Comparison of ENCODE assay signal across 26 mouse cellular contexts in the genomic region with DNA sequence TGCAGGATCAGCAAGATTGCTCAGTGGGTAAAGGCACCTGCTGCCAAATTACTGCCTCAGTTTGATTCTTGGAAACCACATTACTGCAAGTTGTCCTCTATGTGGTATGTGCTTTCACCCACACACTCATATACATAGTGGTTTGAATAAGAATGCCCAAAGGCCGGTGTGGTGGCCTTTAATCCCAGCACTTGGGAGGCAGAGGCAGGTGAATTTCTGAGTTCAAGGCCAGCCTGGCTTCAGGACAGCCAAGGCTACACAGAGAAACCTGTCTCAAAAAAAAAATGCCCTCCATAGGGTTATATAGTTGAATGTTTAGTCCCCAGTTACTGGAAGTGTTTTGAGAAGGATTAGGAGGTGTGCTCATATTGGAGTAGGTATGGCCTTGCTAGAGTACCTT.
"Had no signal": no experiment of that assay in that cellular context is flagged by ENCODE, and none has a peak within 500 bp of the region (broad histone marks: within the 10 kb centered on the region; RNA-seq: fewer than 3 reads in every experiment).

No protein-coding gene starts in this region.

- H3K9ac ChIP-seq: embryonic facial prominence, embryonic 12.5 days; embryonic facial prominence, embryonic 13.5 days; embryonic facial prominence, embryonic 15.5 days; forebrain, embryonic 12.5 days; forebrain, embryonic 13.5 days; forebrain, embryonic 15.5 days; forebrain, postnatal 0 days had no signal

- H3K4me1 ChIP-seq: embryonic facial prominence, embryonic 10.5 days; embryonic facial prominence, embryonic 12.5 days; embryonic facial prominence, embryonic 13.5 days; embryonic facial prominence, embryonic 15.5 days; forebrain, embryonic 10.5 days; forebrain, embryonic 12.5 days; forebrain, embryonic 13.5 days; forebrain, embryonic 15.5 days; heart, embryonic 10.5 days had no signal

- H3K36me3 ChIP-seq: embryonic facial prominence, embryonic 10.5 days; embryonic facial prominence, embryonic 12.5 days; embryonic facial prominence, embryonic 13.5 days; embryonic facial prominence, embryonic 15.5 days; forebrain, embryonic 10.5 days; forebrain, embryonic 12.5 days; forebrain, embryonic 15.5 days; heart, embryonic 10.5 days had no signal

- H3K9me3 ChIP-seq: embryonic facial prominence, embryonic 10.5 days; embryonic facial prominence, embryonic 12.5 days; embryonic facial prominence, embryonic 13.5 days; embryonic facial prominence, embryonic 15.5 days; forebrain, embryonic 10.5 days; forebrain, embryonic 12.5 days; forebrain, embryonic 13.5 days; forebrain, embryonic 15.5 days; heart, embryonic 10.5 days had no signal

- H3K27ac ChIP-seq: embryonic facial prominence, embryonic 10.5 days; embryonic facial prominence, embryonic 12.5 days; embryonic facial prominence, embryonic 13.5 days; embryonic facial prominence, embryonic 15.5 days; forebrain, embryonic 10.5 days; forebrain, embryonic 12.5 days; forebrain, embryonic 13.5 days; forebrain, embryonic 15.5 days; gastrocnemius, adult 2 months; heart, adult 2 months; heart, embryonic 10.5 days had no signal

- H3K27me3 ChIP-seq: embryonic facial prominence, embryonic 12.5 days; embryonic facial prominence, embryonic 13.5 days; embryonic facial prominence, embryonic 15.5 days; forebrain, embryonic 12.5 days; forebrain, embryonic 13.5 days; forebrain, embryonic 15.5 days had no signal

- H3K4me3 ChIP-seq: embryonic facial prominence, embryonic 10.5 days; embryonic facial prominence, embryonic 12.5 days; embryonic facial prominence, embryonic 13.5 days; embryonic facial prominence, embryonic 15.5 days; erythroblast, embryonic 14.5 days; forebrain, embryonic 10.5 days; forebrain, embryonic 12.5 days; forebrain, embryonic 13.5 days; forebrain, embryonic 15.5 days; gastrocnemius, adult 2 months; heart, adult 2 months; heart, embryonic 10.5 days had no signal

- H3K4me2 ChIP-seq: embryonic facial prominence, embryonic 12.5 days; embryonic facial prominence, embryonic 13.5 days; embryonic facial prominence, embryonic 15.5 days; forebrain, embryonic 12.5 days; forebrain, embryonic 13.5 days; forebrain, embryonic 15.5 days had no signal

- DNase-seq: cerebellum, postnatal 10 days; cerebellum, postnatal 14 days; cerebellum, postnatal 25 days; cerebellum, postnatal 36 days; embryo, embryonic 11 days; forebrain, postnatal 0 days; gastrocnemius, adult 2 months; gastrocnemius, postnatal 10 days; gastrocnemius, postnatal 14 days; gastrocnemius, postnatal 25 days; gastrocnemius, postnatal 36 days; heart, adult 11 months; heart, adult 18-20 months; heart, adult 2 months had no signal

- ATAC-seq: forebrain, embryonic 13.5 days; forebrain, embryonic 14.5 days; forebrain, embryonic 15.5 days; forebrain, embryonic 16.5 days; forebrain, postnatal 0 days had no signal
